Mouse (Mus musculus): ENCODE data around the gene Adm2. TPM values are rescaled to one million over a fixed set of nuclear protein-coding genes. Genes with fewer than 3 reads are reported as not detected.
A peak's percentile ranks its signal among the peaks of the same experiment; 100 is the strongest.

Gene Adm2
- polyA plus RNA-seq, 1 experiment from 2014 or later: not detected

- H3K4me2 ChIP-seq (replicated peaks): peak overlapping the region; percentile 93
- no peaks in the 10 kb centered on the region for H3K36me3 ChIP-seq
- ATAC-seq (ENCODE audit: low FRiP score, low read depth): peak; percentile 74
- peak overlapping the region; percentile 91 for H3K9ac ChIP-seq
- H3K4me3 ChIP-seq: peak overlapping the region; percentile 93
- no peak overlapping the region for H3K27ac ChIP-seq
- WGBS: under 1% methylated on average over 58 of the region's 58 CpGs
- H3K4me1 ChIP-seq: peaks cover 17% of the 10 kb centered on the region
- H3K27me3 ChIP-seq (replicated peaks): no peaks in the 10 kb centered on the region
- no peaks in the 10 kb centered on the region for H3K9me3 ChIP-seq
Measured at GRCm38 (mm10) chr15:89314511-89315189, 7.9 kb upstream of the Adm2 start.

GRCm38 (mm10) chr15:89315190-89315731 is 7.3 kb upstream of the Adm2 start, which contains the start of gene Sbf1:
TSS of gene Sbf1 (minus strand) at chr15:89315311.
- Histone ChIP-seq H3K27me3 (replicated peaks) (no peaks in the 10 kb centered on the region), H3K4me2 (replicated peaks) (peak within 1 kb of the TSS; percentile 93), H3K36me3 (no peaks in the 10 kb centered on the region), H3K9ac (peak within 1 kb of the TSS; percentile 91), H3K4me3 (peak within 1 kb of the TSS; percentile 93), H3K9me3 (no peaks in the 10 kb centered on the region), H3K4me1 (peaks cover 17% of the 10 kb centered on the region), H3K27ac (no peak within 1 kb of the TSS)
- whole genome bisulfite sequencing: under 1% methylated on average over 37 of the region's 37 CpGs
- peak; percentile 99 for ATAC-seq (ENCODE audit: low FRiP score, low read depth)

- no peak overlapping the region for H3K4me3 ChIP-seq
- ATAC-seq (ENCODE audit: low FRiP score, low read depth): no peak
- H3K9me3 ChIP-seq: no peaks in the 10 kb centered on the region
- no peaks in the 10 kb centered on the region for H3K27me3 ChIP-seq (replicated peaks)
- 63% methylated on average over 11 of the region's 11 CpGs for WGBS
- H3K9ac ChIP-seq: no peak overlapping the region
- no peak overlapping the region for H3K27ac ChIP-seq
- peaks cover 17% of the 10 kb centered on the region for H3K4me1 ChIP-seq
- no peaks in the 10 kb centered on the region for H3K36me3 ChIP-seq
- H3K4me2 ChIP-seq (replicated peaks): no peak overlapping the region
Measured at GRCm38 (mm10) chr15:89316146-89316545, 6.4 kb upstream of the Adm2 start.

- no peak overlapping the region for H3K9ac ChIP-seq
- no peak for ATAC-seq (ENCODE audit: low FRiP score, low read depth)
- 85% methylated on average over 8 of the region's 8 CpGs for WGBS
Measured at GRCm38 (mm10) chr15:89321264-89321663, 1.3 kb upstream of the Adm2 start.

GRCm38 (mm10) chr15:89323656-89324055 is 1.1 kb downstream of the Adm2 start:
- H3K27me3 ChIP-seq (replicated peaks): peaks cover 15% of the 10 kb centered on the region
- H3K9ac ChIP-seq: no peak overlapping the region
- no peak overlapping the region for H3K27ac ChIP-seq
- no peak overlapping the region for H3K4me2 ChIP-seq (replicated peaks)
- ATAC-seq (ENCODE audit: low FRiP score, low read depth): no peak
- 91% methylated on average over 4 of the region's 4 CpGs for WGBS
- H3K36me3 ChIP-seq: no peaks in the 10 kb centered on the region
- H3K4me3 ChIP-seq: no peak overlapping the region
- H3K9me3 ChIP-seq: no peaks in the 10 kb centered on the region
- H3K4me1 ChIP-seq: peaks cover 4% of the 10 kb centered on the region; the same call in 1 of the 2 replicates

More at GRCm38 (mm10) chr15:89321264-89321663, 1.3 kb upstream of the Adm2 start:
- no peaks in the 10 kb centered on the region for H3K9me3 ChIP-seq
- no peak overlapping the region for H3K4me2 ChIP-seq (replicated peaks)
- H3K27me3 ChIP-seq (replicated peaks): peaks cover 15% of the 10 kb centered on the region
- no peak overlapping the region for H3K27ac ChIP-seq
- no peak overlapping the region for H3K4me3 ChIP-seq
- H3K4me1 ChIP-seq: peaks cover 4% of the 10 kb centered on the region; the same call in 1 of the 2 replicates
- H3K36me3 ChIP-seq: no peaks in the 10 kb centered on the region

GRCm38 (mm10) chr15:89326441-89326840 is 3.9 kb downstream of the Adm2 start:
- ATAC-seq (ENCODE audit: low FRiP score, low read depth): no peak
- peaks cover 4% of the 10 kb centered on the region; the same call in 1 of the 2 replicates for H3K4me1 ChIP-seq
- H3K4me2 ChIP-seq (replicated peaks): no peak overlapping the region
- no peak overlapping the region for H3K9ac ChIP-seq
- WGBS: 74% methylated on average over 5 of the region's 5 CpGs
- H3K36me3 ChIP-seq: no peaks in the 10 kb centered on the region
- peaks cover 15% of the 10 kb centered on the region for H3K27me3 ChIP-seq (replicated peaks)
- no peaks in the 10 kb centered on the region for H3K9me3 ChIP-seq
- H3K4me3 ChIP-seq: no peak overlapping the region
- H3K27ac ChIP-seq: no peak overlapping the region

- WGBS: 91% methylated on average over 7 of the region's 7 CpGs
- Histone ChIP-seq H3K9ac (no peak within 1 kb of the TSS), H3K36me3 (no peaks in the 10 kb centered on the region), H3K27ac (no peak within 1 kb of the TSS), H3K4me1 (no peaks in the 10 kb centered on the region), H3K9me3 (no peaks in the 10 kb centered on the region), H3K27me3 (replicated peaks) (no peaks in the 10 kb centered on the region), H3K4me2 (replicated peaks) (no peak within 1 kb of the TSS), H3K4me3 (no peak within 1 kb of the TSS)
- no peak for ATAC-seq (ENCODE audit: low FRiP score, low read depth)
Measured at GRCm38 (mm10) chr15:89334271-89334670, 11.8 kb downstream of the Adm2 start, which contains the start of gene Miox. TSS of gene Miox (plus strand) at chr15:89334398.

GRCm38 (mm10) chr15:89334774-89335537 is 12.4 kb downstream of the Adm2 start:
- no peak for ATAC-seq (ENCODE audit: low FRiP score, low read depth)
- no peaks in the 10 kb centered on the region for H3K4me1 ChIP-seq
- H3K9me3 ChIP-seq: no peaks in the 10 kb centered on the region
- WGBS: 87% methylated on average over 17 of the region's 17 CpGs
- no peak overlapping the region for H3K9ac ChIP-seq
- H3K36me3 ChIP-seq: no peaks in the 10 kb centered on the region
- no peak overlapping the region for H3K27ac ChIP-seq
- H3K27me3 ChIP-seq (replicated peaks): no peaks in the 10 kb centered on the region
- H3K4me3 ChIP-seq: no peak overlapping the region
- H3K4me2 ChIP-seq (replicated peaks): no peak overlapping the region

- H3K27ac ChIP-seq: no peak overlapping the region
- H3K9ac ChIP-seq: no peak overlapping the region
- H3K9me3 ChIP-seq: no peaks in the 10 kb centered on the region
- H3K4me3 ChIP-seq: no peak overlapping the region
- no peaks in the 10 kb centered on the region for H3K4me1 ChIP-seq
- no peaks in the 10 kb centered on the region for H3K27me3 ChIP-seq (replicated peaks)
- no peak overlapping the region for H3K4me2 ChIP-seq (replicated peaks)
- WGBS: 89% methylated on average over 14 of the region's 14 CpGs
- ATAC-seq (ENCODE audit: low FRiP score, low read depth): no peak
- no peaks in the 10 kb centered on the region for H3K36me3 ChIP-seq
Measured at GRCm38 (mm10) chr15:89336422-89336821, 13.9 kb downstream of the Adm2 start.

- Histone ChIP-seq H3K9me3 (no peaks in the 10 kb centered on the region), H3K27me3 (replicated peaks) (no peaks in the 10 kb centered on the region), H3K9ac (no peak overlapping the region), H3K27ac (no peak overlapping the region), H3K36me3 (no peaks in the 10 kb centered on the region), H3K4me3 (no peak overlapping the region), H3K4me1 (no peaks in the 10 kb centered on the region), H3K4me2 (replicated peaks) (no peak overlapping the region)
- WGBS: 84% methylated on average over 2 of the region's 2 CpGs
- ATAC-seq (ENCODE audit: low FRiP score, low read depth): no peak
Measured at GRCm38 (mm10) chr15:89339696-89340095, 17.2 kb downstream of the Adm2 start.

GRCm38 (mm10) chr15:89340136-89340535 is 17.6 kb downstream of the Adm2 start:
- ATAC-seq (ENCODE audit: low FRiP score, low read depth): no peak
- Histone ChIP-seq H3K9ac (no peak overlapping the region), H3K27me3 (replicated peaks) (no peaks in the 10 kb centered on the region), H3K4me3 (no peak overlapping the region), H3K27ac (no peak overlapping the region), H3K4me1 (no peaks in the 10 kb centered on the region), H3K36me3 (no peaks in the 10 kb centered on the region), H3K4me2 (replicated peaks) (no peak overlapping the region), H3K9me3 (no peaks in the 10 kb centered on the region)
- WGBS: 85% methylated on average over 3 of the region's 3 CpGs

GRCm38 (mm10) chr15:89341678-89342077 is 19.2 kb downstream of the Adm2 start:
- WGBS: 48% methylated on average over 1 of the region's 1 CpGs
- ATAC-seq (ENCODE audit: low FRiP score, low read depth): no peak

More at GRCm38 (mm10) chr15:89341678-89342077, 19.2 kb downstream of the Adm2 start:
- H3K4me1 ChIP-seq: no peaks in the 10 kb centered on the region
- H3K27me3 ChIP-seq (replicated peaks): no peaks in the 10 kb centered on the region
- H3K9ac ChIP-seq: no peak overlapping the region
- no peak overlapping the region for H3K4me3 ChIP-seq
- H3K27ac ChIP-seq: no peak overlapping the region
- no peaks in the 10 kb centered on the region for H3K36me3 ChIP-seq
- no peak overlapping the region for H3K4me2 ChIP-seq (replicated peaks)
- no peaks in the 10 kb centered on the region for H3K9me3 ChIP-seq
